Mouse (Mus musculus) liver, adult 2 months (tissue): ENCODE data around the gene Sntg2. TPM values are rescaled to one million over a fixed set of nuclear protein-coding genes. Genes with fewer than 3 reads are reported as not detected.

Experiments
- DNase-seq: peaks from one replicate; pipeline ENCODE4 v3.0.0-alpha.2; 2011; ENCODE audit warnings: low read depth, low spot score; ENCODE audit errors: extremely low read depth
- H3K27ac ChIP-seq: fragments of 200-500 bp; replicated peaks from 2 replicates; pipeline ENCODE4 v1.5.1; 2012; ENCODE audit warnings: low read depth, mild to moderate bottlenecking, control low read depth, inconsistent platforms, low read length; ENCODE audit not compliant: insufficient read depth
- H3K27me3 ChIP-seq: fragments of 200-500 bp; 2 replicates; pipeline ENCODE4 v1.6.1; 2012; ENCODE audit warnings: mild to moderate bottlenecking, moderate library complexity, low read length, inconsistent platforms; ENCODE audit not compliant: control insufficient read depth, insufficient read depth
- H3K36me3 ChIP-seq: fragments of 200-500 bp; 2 replicates; pipeline ENCODE4 v1.6.1; 2012; ENCODE audit warnings: low read length, inconsistent platforms; ENCODE audit not compliant: control insufficient read depth, insufficient read depth
- H3K4me1 ChIP-seq: fragments of 200-500 bp; 2 replicates; pipeline ENCODE4 v1.6.1; 2011; ENCODE audit warnings: low read length; ENCODE audit not compliant: control insufficient read depth, insufficient read depth
- H3K4me3 ChIP-seq: fragments of 200-500 bp; 2 replicates; pipeline ENCODE4 v1.5.1; 2011; ENCODE audit warnings: low read depth, mild to moderate bottlenecking, control low read depth, low read length, moderate library complexity; ENCODE audit not compliant: insufficient read depth
- H3K79me2 ChIP-seq: fragments of 200-500 bp; 2 replicates; pipeline ENCODE4 v1.6.1; 2012; ENCODE audit warnings: inconsistent platforms, mild to moderate bottlenecking, low read length, moderate library complexity; ENCODE audit not compliant: control insufficient read depth, insufficient read depth
- H3K9ac ChIP-seq: fragments of 200-500 bp; 2 replicates; pipeline ENCODE4 v1.6.1; 2012; ENCODE audit warnings: low read depth, mild to moderate bottlenecking, control low read depth, inconsistent platforms, low read length
- CTCF ChIP-seq: fragments of 200-500 bp; IDR thresholded peaks from 2 replicates; pipeline ENCODE4 v1.5.1; 2011; ENCODE audit warnings: low read depth, low read length, control low read depth
- POLR2A ChIP-seq: fragments of 200-500 bp; IDR thresholded peaks from 2 replicates; pipeline ENCODE4 v1.6.1; 2011; ENCODE audit warnings: low read length, control low read depth; ENCODE audit not compliant: insufficient read depth; ENCODE audit errors: extremely low read depth
- WGBS: fragments of 180-500 bp; shearing (Covaris S2); methylation state at CpG from one replicate; pipeline ENCODE4 v1.1.7; 2018; 5-methylcytosine and 5-hydroxymethylcytosine counted together
- polyA plus RNA-seq: library from polyadenylated mRNA; depleted of rRNA; stranded (reverse); fragments of >200 nt; gene quantifications from 2 replicates; pipeline ENCODE4 v1.2.3, GENCODE M21; 2012
- total RNA-seq: library from RNA; depleted of rRNA; stranded (reverse); fragments of >200 nt; gene quantifications from 2 replicates; pipeline ENCODE4 v1.2.3, GENCODE M21; 2014

Sntg2 gene
- total and polyA plus RNA-seq, 2 experiments, result 4.6 to 15.7 TPM

GRCm38 (mm10) chr12:30272242-30272985 is 100.8 kb downstream of the Sntg2 start:
- H3K27ac ChIP-seq, result no peak overlapping the region
- no peak overlapping the region for H3K4me3 ChIP-seq
- H3K36me3 ChIP-seq, result peaks cover 3% of the 10 kb centered on the region; the same call in 1 of the 2 replicates
- no peak for DNase-seq
- no peaks in the 10 kb centered on the region for H3K4me1 ChIP-seq
- H3K27me3 ChIP-seq, result no peaks in the 10 kb centered on the region
- H3K9ac ChIP-seq, result no peak overlapping the region
- no peaks in the 10 kb centered on the region for H3K79me2 ChIP-seq
- TF ChIP-seq POLR2A, result no peak
- 83% methylated on average over 8 of the region's 8 CpGs for WGBS

GRCm38 (mm10) chr12:30264206-30264605 is 109.0 kb downstream of the Sntg2 start:
- Histone ChIP-seq H3K9ac (no peak overlapping the region), H3K79me2 (no peaks in the 10 kb centered on the region), H3K4me1 (no peaks in the 10 kb centered on the region), H3K27me3 (no peaks in the 10 kb centered on the region), H3K27ac (no peak overlapping the region), H3K4me3 (no peak overlapping the region), H3K36me3 (peaks cover 21% of the 10 kb centered on the region)
- whole genome bisulfite sequencing, result 55% methylated on average over 5 of the region's 5 CpGs
- TF ChIP-seq CTCF (no peak), POLR2A (no peak)
- DNase-seq, result no peak

DNA sequence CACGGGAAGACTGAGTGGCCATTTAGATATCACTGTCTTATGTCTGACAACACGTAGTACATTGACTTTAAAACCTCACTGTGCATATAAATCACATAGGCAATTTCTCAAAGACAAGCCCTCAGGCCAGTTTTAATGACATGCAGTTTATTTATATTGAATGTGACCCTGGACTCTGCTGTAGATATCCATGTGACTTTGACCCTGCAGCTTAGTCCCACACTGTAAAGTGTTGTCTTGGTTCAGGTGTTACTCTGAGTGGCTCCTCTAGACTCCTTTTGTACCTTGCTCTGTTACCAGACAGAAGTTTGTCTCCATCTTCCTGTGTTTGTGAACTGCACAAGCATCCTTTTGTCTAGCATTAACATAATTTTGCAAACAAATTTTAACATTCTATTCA is 112.0 kb downstream of the Sntg2 start:
- H3K79me2 ChIP-seq, result no peaks in the 10 kb centered on the region
- no peaks in the 10 kb centered on the region for H3K4me1 ChIP-seq
- TF ChIP-seq POLR2A, result no peak
- no peak for TF ChIP-seq CTCF
- no peak for DNase-seq
- H3K27me3 ChIP-seq, result no peaks in the 10 kb centered on the region
- H3K36me3 ChIP-seq, result peaks cover 13% of the 10 kb centered on the region
- H3K9ac ChIP-seq, result no peak overlapping the region
- H3K4me3 ChIP-seq, result no peak overlapping the region
- 49% methylated on average over 2 of the region's 2 CpGs for WGBS
- H3K27ac ChIP-seq, result no peak overlapping the region

DNA sequence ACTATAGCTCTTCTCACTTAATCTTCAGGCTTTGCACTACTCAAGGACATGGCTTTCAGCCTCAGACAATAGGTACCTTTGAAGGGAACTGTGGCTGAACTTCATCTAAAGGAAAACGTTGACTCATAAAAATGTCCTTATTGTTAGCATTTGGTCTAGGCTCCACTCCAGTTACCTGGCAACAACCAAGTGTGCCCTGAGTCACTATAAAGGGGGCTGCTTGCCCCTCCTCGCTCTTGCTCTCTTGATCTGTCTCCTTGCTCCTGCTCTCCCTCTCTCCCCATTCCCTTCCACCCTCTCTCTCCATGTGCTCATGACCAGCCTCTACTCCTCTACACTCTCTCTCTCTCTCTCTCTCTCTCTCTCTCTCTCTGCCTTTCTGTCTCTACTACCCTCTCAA is 114.5 kb downstream of the Sntg2 start:
- WGBS, result 71% methylated on average over 2 of the region's 2 CpGs
- peaks cover 7% of the 10 kb centered on the region; the same call in 1 of the 2 replicates for H3K36me3 ChIP-seq
- H3K79me2 ChIP-seq, result no peaks in the 10 kb centered on the region
- no peaks in the 10 kb centered on the region for H3K27me3 ChIP-seq
- no peak for DNase-seq
- H3K4me3 ChIP-seq, result no peak overlapping the region
- TF ChIP-seq CTCF, result no peak
- no peak for TF ChIP-seq POLR2A
- no peaks in the 10 kb centered on the region for H3K4me1 ChIP-seq
- H3K27ac ChIP-seq, result no peak overlapping the region
- no peak overlapping the region for H3K9ac ChIP-seq

GRCm38 (mm10) chr12:30257664-30258063 is 115.5 kb downstream of the Sntg2 start:
- no peak for DNase-seq
- WGBS, result 86% methylated on average over 7 of the region's 7 CpGs

GRCm38 (mm10) chr12:30256207-30256606 is 117.0 kb downstream of the Sntg2 start:
- Histone ChIP-seq H3K4me3 (no peak overlapping the region), H3K36me3 (peaks cover 9% of the 10 kb centered on the region; the same call in 1 of the 2 replicates), H3K27me3 (no peaks in the 10 kb centered on the region), H3K9ac (no peak overlapping the region), H3K4me1 (no peaks in the 10 kb centered on the region), H3K79me2 (no peaks in the 10 kb centered on the region), H3K27ac (no peak overlapping the region)
- TF ChIP-seq CTCF (no peak), POLR2A (no peak)
- WGBS, result 85% methylated on average over 3 of the region's 3 CpGs
- no peak for DNase-seq

More at GRCm38 (mm10) chr12:30257664-30258063, 115.5 kb downstream of the Sntg2 start:
- Histone ChIP-seq H3K27ac (no peak overlapping the region), H3K36me3 (peaks cover 9% of the 10 kb centered on the region; the same call in 1 of the 2 replicates), H3K9ac (no peak overlapping the region), H3K79me2 (no peaks in the 10 kb centered on the region), H3K4me3 (no peak overlapping the region), H3K4me1 (no peaks in the 10 kb centered on the region), H3K27me3 (no peaks in the 10 kb centered on the region)
- TF ChIP-seq CTCF, result no peak
- TF ChIP-seq POLR2A, result no peak
